Mouse (Mus musculus) MEL (cell line): ENCODE measurements around the gene Ctcf.

Experiments used
- BHLHE40 ChIP-seq: IDR thresholded peaks from 2 replicates; pipeline ENCODE4 v1.6.1; 2012; ENCODE audit warnings: low read depth, mild to moderate bottlenecking, inconsistent platforms, low read length, improper control_type of control experiment, borderline replicate concordance
- CTCF ChIP-seq, 3 experiments: IDR thresholded peaks in 2 of 3; conservative IDR thresholded peaks in 1 of 3; 2 replicates each; pipeline ENCODE4 v1.5.1; 2011 to 2012; ENCODE audit warnings: low read length in 3 of 3, low read depth in 2 of 3, mild to moderate bottlenecking in 2 of 3, improper control_type of control experiment in 1 of 3, inconsistent platforms in 1 of 3, mixed read lengths in 1 of 3, moderate library complexity in 1 of 3; ENCODE audit not compliant: control insufficient read depth in 1 of 3, insufficient read depth in 1 of 3, poor library complexity in 1 of 3, severe bottlenecking in 1 of 3
- ELF1 ChIP-seq: IDR thresholded peaks from 2 replicates; pipeline ENCODE4 v1.6.1; 2014; ENCODE audit warnings: low read depth, mild to moderate bottlenecking, inconsistent platforms, low read length, improper control_type of control experiment, moderate library complexity
- EP300 ChIP-seq, 2 experiments: IDR thresholded peaks; 2 replicates each; pipeline ENCODE4 v1.6.1; 2011; ENCODE audit warnings: improper control_type of control experiment in 2 of 2, low read length in 2 of 2, low read depth in 1 of 2, mild to moderate bottlenecking in 1 of 2
- HCFC1 ChIP-seq: IDR thresholded peaks from 2 replicates; pipeline ENCODE4 v1.6.1; 2012; ENCODE audit warnings: low read depth, mild to moderate bottlenecking, inconsistent platforms, low read length, improper control_type of control experiment, moderate library complexity
- POLR2A ChIP-seq, 2 experiments: IDR thresholded peaks; 2 replicates each; pipeline ENCODE4 v1.6.1; 2011 to 2012; ENCODE audit warnings: low read length in 2 of 2, mild to moderate bottlenecking in 2 of 2, control low read depth in 1 of 2, improper control_type of control experiment in 1 of 2, low read depth in 1 of 2, moderate library complexity in 1 of 2; ENCODE audit not compliant: control insufficient read depth in 1 of 2, insufficient read depth in 1 of 2, poor library complexity in 1 of 2
- RAD21 ChIP-seq: IDR thresholded peaks from 2 replicates; pipeline ENCODE4 v1.6.1; 2011; ENCODE audit warnings: mild to moderate bottlenecking, low read depth, low read length, improper control_type of control experiment
- SIN3A ChIP-seq: IDR thresholded peaks from 2 replicates; pipeline ENCODE4 v1.6.1; 2012; ENCODE audit warnings: low read length, improper control_type of control experiment, inconsistent platforms
- TAL1 ChIP-seq: IDR thresholded peaks from 2 replicates; pipeline ENCODE4 v1.6.1; 2012; ENCODE audit warnings: mild to moderate bottlenecking, inconsistent platforms, low read length, moderate library complexity, mixed read lengths
- TCF12 ChIP-seq: IDR thresholded peaks from 2 replicates; pipeline ENCODE4 v1.6.1; 2014; ENCODE audit warnings: low read depth, mild to moderate bottlenecking, inconsistent platforms, low read length, improper control_type of control experiment, moderate library complexity
- ZMIZ1 ChIP-seq: IDR thresholded peaks from 2 replicates; pipeline ENCODE4 v1.6.1; 2012; ENCODE audit warnings: low read depth, mild to moderate bottlenecking, inconsistent platforms, low read length, improper control_type of control experiment, moderate library complexity

DNA sequence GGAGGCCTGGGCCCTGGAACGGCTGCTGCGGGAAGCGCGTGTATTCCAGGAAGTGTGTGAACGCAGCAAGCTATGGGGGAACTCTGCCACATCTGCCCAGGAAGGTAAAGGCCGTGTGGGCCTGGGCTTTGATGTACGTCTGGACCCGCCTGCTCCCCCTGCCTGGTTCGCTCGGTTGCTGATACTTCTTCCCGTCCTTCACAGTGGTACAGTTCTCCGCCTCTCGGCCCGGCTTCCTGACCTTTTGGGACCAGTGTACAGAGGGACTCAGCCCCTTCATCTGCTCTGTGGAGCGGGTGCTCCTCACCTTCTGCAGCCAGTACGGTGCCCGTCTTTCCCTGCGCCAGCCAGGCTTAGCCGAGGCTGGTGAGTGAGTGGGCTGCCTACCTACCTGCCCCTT is 16.2 kb upstream of the Ctcf start:
- TF ChIP-seq ELF1 = no peak
- no peak; a peak in 1 of 4 replicates for TF ChIP-seq POLR2A (IDR thresholded peaks at IDR 0.05; ENCODE audit: control insufficient read depth in 1 of 2, insufficient read depth in 1 of 2, low read depth in 1 of 2, low read length in 2 of 2, poor library complexity in 1 of 2)
- TF ChIP-seq BHLHE40 = no peak
- TF ChIP-seq TCF12 = no peak
- no peak for TF ChIP-seq EP300 (IDR thresholded peaks at IDR 0.05; ENCODE audit: low read depth in 1 of 2, low read length in 2 of 2)
- TF ChIP-seq RAD21 = no peak
- no peak for TF ChIP-seq SIN3A
- no peak for TF ChIP-seq CTCF (IDR thresholded peaks at IDR 0.05 in 2 of 3, conservative IDR thresholded peaks at IDR 0.05 in 1 of 3; ENCODE audit: control insufficient read depth in 1 of 3, insufficient read depth in 1 of 3, low read depth in 2 of 3, low read length in 3 of 3, poor library complexity in 1 of 3, severe bottlenecking in 1 of 3)
- TF ChIP-seq TAL1 = no peak
- TF ChIP-seq HCFC1 = no peak
- no peak for TF ChIP-seq ZMIZ1
